Mouse (Mus musculus): ENCODE data around the gene 4930513O06Rik.

DNA sequence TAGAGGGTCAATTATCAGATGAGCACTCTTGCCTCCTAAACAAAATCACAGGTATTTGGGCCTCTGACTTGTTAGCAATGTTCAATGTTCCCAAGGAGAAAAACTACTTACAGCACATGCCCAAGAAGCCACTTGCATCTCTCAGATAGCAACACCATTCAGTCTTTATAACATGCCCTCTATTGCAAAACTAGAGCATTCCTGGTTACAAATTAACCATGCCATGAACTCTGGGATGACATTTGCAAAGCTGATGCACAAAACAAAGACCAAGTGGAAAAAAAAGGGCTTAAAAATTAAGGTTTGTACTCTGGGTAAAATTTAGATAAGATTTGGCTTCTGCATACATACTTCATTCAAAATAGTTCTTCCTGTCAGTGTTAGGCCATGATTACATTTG, 966 bp upstream of the 4930513O06Rik start, which contains the start of gene Serpina7:
- TF ChIP-seq CTCF (IDR thresholded peaks at IDR 0.05; ENCODE audit: low read depth) (no peak), EP300 (IDR thresholded peaks at IDR 0.05; ENCODE audit: low read depth) (no peak)

Measured in heart, postnatal 0 days (tissue).